Mouse (Mus musculus) lung, postnatal 0 days (tissue): ENCODE data around the gene Ccr7. TPM values are rescaled to one million over a fixed set of nuclear protein-coding genes. Genes with fewer than 3 reads are reported as not detected.
A peak's percentile ranks its signal among the peaks of the same experiment; 100 is the strongest.

Source experiments
- ATAC-seq: fragments of 200-750 bp; cut with Nextera tagmentation; 2 replicates; pipeline ENCODE4 v1.8.0; 2017; ENCODE audit warnings: moderate library complexity
- DNase-seq: peaks from one replicate; pipeline ENCODE4 v3.0.0-alpha.2; 2016; ENCODE audit warnings: low spot score
- H3K27ac ChIP-seq: fragments of 300-500 bp; sonication (generic); 2 replicates; pipeline ENCODE4 v1.5.1; 2014; ENCODE audit warnings: antibody characterized with exemption, mild to moderate bottlenecking, low read length, mixed read lengths
- H3K27me3 ChIP-seq: fragments of 300-500 bp; sonication (generic); replicated peaks from 2 replicates; pipeline ENCODE4 v1.6.1; 2014; ENCODE audit warnings: low read length, mixed read lengths; ENCODE audit not compliant: insufficient read depth
- H3K36me3 ChIP-seq: fragments of 300-500 bp; sonication (generic); 2 replicates; pipeline ENCODE4 v1.6.1; 2014; ENCODE audit warnings: low read length, mixed read lengths; ENCODE audit not compliant: insufficient read depth
- H3K4me1 ChIP-seq: fragments of 300-500 bp; sonication (generic); 2 replicates; pipeline ENCODE4 v1.6.1; 2014; ENCODE audit warnings: antibody characterized with exemption, low read depth, low read length, mixed read lengths; ENCODE audit not compliant: insufficient read depth
- H3K4me2 ChIP-seq: fragments of 300-500 bp; sonication (generic); replicated peaks from 2 replicates; pipeline ENCODE4 v1.6.1; 2014; ENCODE audit warnings: low read depth, mild to moderate bottlenecking, low read length, moderate library complexity, mixed read lengths
- H3K4me3 ChIP-seq: fragments of 300-500 bp; sonication (generic); 2 replicates; pipeline ENCODE4 v1.5.1; 2014; ENCODE audit warnings: low read depth, low read length
- H3K9ac ChIP-seq: fragments of 300-500 bp; sonication (generic); replicated peaks from 2 replicates; pipeline ENCODE4 v1.6.1; 2014; ENCODE audit warnings: low read depth, mild to moderate bottlenecking
- H3K9me3 ChIP-seq: fragments of 300-500 bp; sonication (generic); 2 replicates; pipeline ENCODE4 v1.6.1; 2016; ENCODE audit warnings: low read length, mixed read lengths
- CTCF ChIP-seq: IDR thresholded peaks from 2 replicates; pipeline ENCODE4 v1.5.1; 2016; ENCODE audit warnings: antibody characterized with exemption, mild to moderate bottlenecking
- EP300 ChIP-seq: IDR thresholded peaks from 2 replicates; pipeline ENCODE4 v1.6.1; 2016; ENCODE audit warnings: antibody characterized with exemption, mild to moderate bottlenecking, control low read depth
- WGBS: fragments of 180-500 bp; shearing (Covaris S2); extraction: QIAGEN DNeasy Blood & Tissue Kit; methylation state at CpG from one replicate; pipeline ENCODE4 v1.1.7; 2014; 5-methylcytosine and 5-hydroxymethylcytosine counted together
- polyA plus RNA-seq: library from polyadenylated mRNA; unstranded; fragments of >200 nt; fragmentation: Nextera tagmentation; extraction: Ambion mirVana; gene quantifications from 2 replicates; pipeline ENCODE4 v1.2.1, GENCODE M21; 2015

Ccr7 gene
- polyA plus RNA-seq, 1 experiment from 2014 or later, result 0.69 TPM

- H3K27me3 ChIP-seq, result no peaks in the 10 kb centered on the region
Observed at GRCm38 (mm10) chr11:99142046-99142445, 12.8 kb downstream of the Ccr7 start.

DNA sequence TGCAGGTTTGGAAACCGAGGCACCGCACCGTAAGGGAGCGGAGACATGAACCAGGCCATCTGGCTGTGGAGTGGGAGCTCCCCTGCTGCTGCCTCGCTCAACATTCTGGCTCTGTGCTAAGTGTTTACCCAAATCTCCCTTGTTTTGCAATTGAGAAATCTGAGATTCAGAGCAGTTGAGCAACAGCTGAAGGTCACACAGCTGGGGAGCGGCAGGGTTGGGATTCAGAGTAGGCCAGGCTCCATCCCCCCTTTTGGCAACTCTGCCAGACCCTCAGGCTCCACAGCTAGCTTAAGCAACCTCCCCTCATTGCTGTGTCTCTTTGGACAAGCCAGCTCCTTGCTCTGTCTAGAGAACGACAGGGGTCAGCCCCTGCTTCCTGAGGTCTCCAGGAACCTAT, 13.3 kb downstream of the Ccr7 start:
- Histone ChIP-seq H3K9ac (no peak overlapping the region), H3K4me2 (no peak overlapping the region), H3K27me3 (no peaks in the 10 kb centered on the region), H3K36me3 (no peaks in the 10 kb centered on the region), H3K9me3 (no peaks in the 10 kb centered on the region), H3K4me1 (no peaks in the 10 kb centered on the region; the same call in 1 of the 2 replicates), H3K27ac (peak overlapping the region; percentile 38; the same call in 1 of the 2 replicates), H3K4me3 (no peak overlapping the region)
- TF ChIP-seq EP300 (peak; percentile 73), CTCF (no peak)
- peak; percentile 89 for DNase-seq
- 40% methylated on average over 7 of the region's 7 CpGs for WGBS
- peak; percentile 90 for ATAC-seq

More at GRCm38 (mm10) chr11:99142046-99142445, 12.8 kb downstream of the Ccr7 start:
- no peak overlapping the region for H3K4me2 ChIP-seq
- no peak for ATAC-seq
- H3K27ac ChIP-seq, result peak overlapping the region; percentile 51; the same call in 1 of the 2 replicates
- no peaks in the 10 kb centered on the region for H3K9me3 ChIP-seq
- DNase-seq, result no peak
- peaks cover 3% of the 10 kb centered on the region; the same call in 1 of the 2 replicates for H3K4me1 ChIP-seq
- TF ChIP-seq EP300 (no peak), CTCF (no peak)
- WGBS, result 73% methylated on average over 6 of the region's 6 CpGs
- no peaks in the 10 kb centered on the region for H3K36me3 ChIP-seq
- H3K4me3 ChIP-seq, result no peak overlapping the region
- H3K9ac ChIP-seq, result no peak overlapping the region

DNA sequence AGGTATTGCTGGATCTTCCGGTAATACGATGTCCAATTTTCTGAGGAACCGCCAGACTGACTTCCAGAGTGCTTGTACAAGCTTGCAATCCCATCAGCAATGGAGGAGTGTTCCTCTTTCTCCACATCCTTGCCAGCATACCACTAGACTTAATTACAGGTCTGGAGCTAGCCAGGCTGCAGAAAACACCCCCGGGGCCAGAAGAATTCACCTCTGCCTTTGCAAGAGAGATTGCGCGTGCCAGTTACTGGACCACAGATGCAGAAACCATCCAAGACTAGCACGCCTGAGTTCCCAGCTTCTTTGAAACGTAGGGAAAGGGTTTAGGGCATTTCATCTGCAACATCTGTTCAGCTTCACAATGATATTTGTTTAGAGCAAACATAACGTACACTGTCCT, 15.9 kb downstream of the Ccr7 start:
- no peak for ATAC-seq
- no peaks in the 10 kb centered on the region for H3K27me3 ChIP-seq
- WGBS, result 73% methylated on average over 9 of the region's 9 CpGs
- no peak overlapping the region for H3K27ac ChIP-seq
- H3K4me3 ChIP-seq, result no peak overlapping the region
- DNase-seq, result no peak
- H3K9ac ChIP-seq, result no peak overlapping the region
- no peaks in the 10 kb centered on the region; the same call in 1 of the 2 replicates for H3K4me1 ChIP-seq
- TF ChIP-seq CTCF, result no peak
- TF ChIP-seq EP300, result no peak
- H3K36me3 ChIP-seq, result no peaks in the 10 kb centered on the region
- no peak overlapping the region for H3K4me2 ChIP-seq
- no peaks in the 10 kb centered on the region for H3K9me3 ChIP-seq

DNA sequence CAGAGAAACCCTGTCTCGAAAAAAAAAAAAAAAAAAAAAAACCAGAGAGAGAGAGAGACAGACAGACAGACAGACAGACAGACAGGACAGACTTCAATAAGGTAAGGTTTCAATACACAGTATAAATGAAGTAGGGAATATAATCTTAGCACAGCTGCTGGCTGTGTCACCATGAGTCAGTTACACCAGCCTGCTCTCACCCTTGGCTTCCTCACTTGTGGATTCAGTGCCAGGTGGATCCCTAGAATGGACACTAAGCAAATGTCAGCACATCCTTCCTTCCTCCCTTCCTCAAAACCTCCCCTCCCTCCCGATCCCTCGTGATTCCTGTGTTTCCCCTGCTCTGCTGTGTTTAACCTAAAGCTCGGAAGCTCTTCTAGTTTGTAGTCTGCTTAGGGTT, 17.5 kb downstream of the Ccr7 start:
- H3K9ac ChIP-seq, result no peak overlapping the region
- TF ChIP-seq EP300 (no peak), CTCF (no peak)
- H3K9me3 ChIP-seq, result no peaks in the 10 kb centered on the region
- H3K4me3 ChIP-seq, result no peak overlapping the region
- no peak overlapping the region for H3K27ac ChIP-seq
- H3K36me3 ChIP-seq, result no peaks in the 10 kb centered on the region
- WGBS, result 57% methylated on average over 3 of the region's 4 CpGs
- ATAC-seq, result no peak
- H3K27me3 ChIP-seq, result no peaks in the 10 kb centered on the region
- no peak overlapping the region for H3K4me2 ChIP-seq
- no peak for DNase-seq
- H3K4me1 ChIP-seq, result peaks cover 4% of the 10 kb centered on the region; the same call in 1 of the 2 replicates

GRCm38 (mm10) chr11:99136961-99137360, 17.9 kb downstream of the Ccr7 start:
- Histone ChIP-seq H3K36me3 (no peaks in the 10 kb centered on the region), H3K27me3 (no peaks in the 10 kb centered on the region), H3K9ac (no peak overlapping the region), H3K9me3 (no peaks in the 10 kb centered on the region), H3K4me2 (no peak overlapping the region), H3K27ac (no peak overlapping the region), H3K4me3 (no peak overlapping the region), H3K4me1 (peaks cover 8% of the 10 kb centered on the region)
- DNase-seq (no peak), ATAC-seq (no peak)
- WGBS, result 60% methylated on average over 4 of the region's 4 CpGs
- TF ChIP-seq CTCF (no peak), EP300 (no peak)

GRCm38 (mm10) chr11:99136361-99136760, 18.5 kb downstream of the Ccr7 start:
- H3K36me3 ChIP-seq, result no peaks in the 10 kb centered on the region
- no peak overlapping the region for H3K9ac ChIP-seq
- no peak for ATAC-seq
- H3K4me1 ChIP-seq, result peaks cover 12% of the 10 kb centered on the region
- 54% methylated on average over 3 of the region's 3 CpGs for WGBS
- H3K4me2 ChIP-seq, result no peak overlapping the region
- TF ChIP-seq EP300 (no peak), CTCF (no peak)
- no peak overlapping the region for H3K27ac ChIP-seq
- no peaks in the 10 kb centered on the region for H3K27me3 ChIP-seq
- H3K4me3 ChIP-seq, result no peak overlapping the region
- no peak for DNase-seq
- no peaks in the 10 kb centered on the region for H3K9me3 ChIP-seq

DNA sequence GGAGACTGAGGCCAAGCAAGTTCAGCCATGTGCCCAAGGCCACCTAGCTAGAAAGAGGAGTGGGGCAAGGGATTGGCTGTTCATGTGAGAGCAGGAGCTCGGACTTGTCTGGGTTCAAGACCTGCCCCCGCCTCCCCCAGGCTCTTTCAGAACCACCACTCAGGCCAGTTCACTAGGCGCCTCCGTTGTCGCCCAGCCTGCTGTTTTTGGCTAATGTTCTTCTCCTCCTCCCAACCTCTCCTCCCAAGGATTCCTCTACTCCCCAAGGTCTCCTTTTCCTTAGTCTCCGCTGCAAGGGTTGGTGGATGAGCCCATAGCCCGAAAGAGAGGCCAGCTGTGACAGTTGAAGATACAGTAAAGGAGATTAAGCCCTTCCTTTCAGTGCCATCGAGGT, 19.8 kb downstream of the Ccr7 start:
- 72% methylated on average over 8 of the region's 8 CpGs for WGBS
- DNase-seq, result no peak

More for the DNA sequence above, 19.8 kb downstream of the Ccr7 start:
- Histone ChIP-seq H3K27ac (no peak overlapping the region; the same call in 1 of the 2 replicates), H3K9ac (no peak overlapping the region), H3K4me1 (peaks cover 12% of the 10 kb centered on the region), H3K36me3 (no peaks in the 10 kb centered on the region), H3K9me3 (no peaks in the 10 kb centered on the region), H3K4me3 (no peak overlapping the region), H3K27me3 (no peaks in the 10 kb centered on the region), H3K4me2 (no peak overlapping the region)
- ATAC-seq, result no peak
- TF ChIP-seq EP300, result no peak
- no peak for TF ChIP-seq CTCF
